Mouse (Mus musculus): Measurements from ENCODE around the gene Arhgef39.

The Arhgef39 gene

GRCm38 (mm10) chr4:43499407-43500333, at the start of gene Arhgef39:
Arhgef39 (minus strand) TSS chr4:43499695.
- DNase-seq (ENCODE audit: extremely low spot score, low spot score): peak; percentile 86

DNA sequence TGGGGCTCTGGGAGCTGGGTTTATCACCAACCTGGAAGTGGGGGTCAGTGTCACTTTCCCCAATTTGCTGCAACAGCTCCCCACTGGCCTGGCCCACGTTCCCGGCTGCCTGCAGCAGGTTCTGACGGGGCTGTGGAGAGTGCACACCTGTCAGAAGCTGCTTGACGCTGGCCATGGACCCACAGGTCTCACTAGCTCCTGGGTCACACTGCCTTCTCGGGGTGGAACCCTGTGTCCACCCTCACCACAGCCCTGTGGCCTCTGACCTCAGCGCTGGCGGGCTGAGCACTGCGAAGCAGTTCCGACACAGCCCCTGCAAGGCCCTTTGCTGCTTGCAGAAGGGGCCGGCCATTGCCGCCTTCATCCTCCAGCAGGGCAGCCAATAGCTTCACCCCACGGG, 49.6 kb upstream of the Arhgef39 start:
- no peak for DNase-seq (ENCODE audit: extremely low spot score, low spot score)

DNA sequence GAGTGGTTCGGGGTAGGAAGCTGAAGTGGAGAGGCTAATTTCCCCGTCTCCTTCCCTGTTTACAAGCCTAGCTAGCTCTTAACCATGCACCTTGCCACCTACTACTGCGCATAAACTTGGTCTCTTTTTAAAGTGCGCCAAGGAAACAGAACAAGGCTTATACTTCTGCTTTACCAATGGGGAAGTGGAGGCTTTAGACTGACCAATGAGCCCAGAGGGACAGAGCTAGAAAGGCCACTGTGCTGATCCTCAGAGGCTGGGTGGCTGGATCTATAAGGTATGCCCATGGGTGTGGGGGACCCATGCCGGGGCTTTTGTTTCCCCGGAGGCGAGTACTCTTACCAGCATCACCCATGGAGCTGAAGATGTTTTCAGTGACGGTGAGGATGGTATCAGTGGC, 47.7 kb upstream of the Arhgef39 start:
- DNase-seq (ENCODE audit: extremely low spot score, low spot score): no peak

DNA sequence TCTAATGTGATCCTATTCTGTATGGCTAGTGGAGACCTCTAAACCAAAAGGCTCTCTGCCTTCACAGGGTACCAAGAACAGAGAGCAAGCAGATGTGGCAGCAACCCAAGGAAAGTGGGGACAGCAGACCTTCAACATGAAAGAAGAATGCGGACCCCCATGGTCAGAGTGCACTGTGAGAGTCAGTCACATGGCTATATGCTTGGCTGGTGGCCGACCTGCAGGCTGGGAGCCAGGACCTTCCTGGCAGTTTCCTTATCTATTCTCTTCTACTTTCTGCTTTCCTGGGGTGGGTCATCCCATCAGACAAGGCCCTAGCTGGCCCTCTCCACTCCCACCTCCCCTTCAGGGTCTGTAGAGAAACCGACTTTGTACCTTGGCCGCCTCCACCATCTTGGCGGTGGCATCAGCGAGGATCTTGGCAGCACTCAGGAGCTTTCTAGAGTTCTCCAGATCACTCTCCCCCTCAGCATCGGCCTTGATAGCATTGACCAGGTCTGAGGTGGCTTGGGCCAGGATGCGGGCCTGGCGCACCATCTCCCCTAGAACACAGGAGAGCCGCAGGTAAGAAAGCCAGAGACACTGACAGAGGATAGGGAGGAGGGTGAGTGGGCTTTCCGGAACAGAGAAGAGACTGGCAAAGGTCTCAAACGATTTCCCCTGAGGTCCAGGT, 47.0 kb upstream of the Arhgef39 start:
- DNase-seq (ENCODE audit: extremely low spot score, low spot score): no peak

DNA sequence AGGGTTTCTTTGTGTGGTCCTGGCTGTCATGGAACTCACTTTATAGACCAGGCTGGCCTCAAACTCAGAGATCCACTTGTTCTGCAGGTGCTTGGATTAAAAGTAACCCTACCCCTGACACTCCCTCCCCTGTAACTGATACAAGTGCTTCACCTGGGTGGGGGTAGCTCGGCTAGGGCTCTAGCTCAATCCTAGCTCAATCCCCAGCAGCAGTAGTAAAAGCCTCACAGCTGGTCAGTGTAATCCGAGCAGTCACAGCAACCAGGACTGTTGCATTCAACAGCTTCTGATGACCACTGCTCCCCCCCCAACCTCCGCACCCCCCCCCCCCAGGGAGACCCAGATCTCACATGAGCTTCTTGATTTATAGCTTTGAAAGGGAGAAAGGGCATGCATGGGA, 42.5 kb upstream of the Arhgef39 start:
- no peak for DNase-seq (ENCODE audit: extremely low spot score, low spot score)

DNA sequence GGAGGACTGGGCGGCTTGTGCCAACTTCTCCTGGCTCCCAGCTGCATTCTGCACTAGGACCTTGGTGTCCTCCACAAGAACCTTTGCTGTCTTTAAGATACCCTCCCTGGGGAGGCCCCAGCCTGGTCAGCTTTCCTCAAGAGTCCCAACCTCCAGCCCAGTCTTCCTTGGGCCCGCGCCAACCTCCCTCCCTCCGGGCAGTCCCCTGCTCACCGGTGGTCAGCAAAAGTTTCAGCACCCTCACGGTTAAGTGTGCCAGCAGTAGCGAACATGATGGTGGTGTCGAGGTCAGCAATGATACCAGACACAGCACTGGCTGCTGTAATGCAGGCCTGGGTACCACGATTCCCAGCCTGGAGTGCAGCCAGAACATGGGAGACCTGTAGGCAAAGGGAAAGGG, 36.5 kb upstream of the Arhgef39 start:
- DNase-seq (ENCODE audit: extremely low spot score, low spot score): no peak

DNA sequence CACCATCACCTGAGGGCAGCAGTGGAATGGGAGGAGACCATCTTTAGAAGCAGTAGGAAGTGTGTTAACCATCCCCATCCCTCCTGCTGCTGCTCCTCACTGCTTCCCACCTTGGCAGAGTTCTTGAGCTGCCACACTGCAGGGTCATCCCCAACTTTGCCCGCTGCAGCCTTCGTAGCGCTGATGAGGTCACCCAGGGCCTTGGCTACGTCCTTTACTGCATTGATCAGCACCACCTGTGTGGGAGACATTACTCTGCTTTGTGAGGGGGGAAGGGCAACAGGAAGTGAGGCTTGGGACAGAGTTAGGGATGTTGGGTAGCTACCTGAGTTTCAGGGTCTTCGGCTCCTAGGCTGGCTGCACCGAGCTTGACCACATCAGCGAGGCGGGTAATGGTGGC, 36.1 kb upstream of the Arhgef39 start:
- DNase-seq (ENCODE audit: extremely low spot score, low spot score): no peak

DNA sequence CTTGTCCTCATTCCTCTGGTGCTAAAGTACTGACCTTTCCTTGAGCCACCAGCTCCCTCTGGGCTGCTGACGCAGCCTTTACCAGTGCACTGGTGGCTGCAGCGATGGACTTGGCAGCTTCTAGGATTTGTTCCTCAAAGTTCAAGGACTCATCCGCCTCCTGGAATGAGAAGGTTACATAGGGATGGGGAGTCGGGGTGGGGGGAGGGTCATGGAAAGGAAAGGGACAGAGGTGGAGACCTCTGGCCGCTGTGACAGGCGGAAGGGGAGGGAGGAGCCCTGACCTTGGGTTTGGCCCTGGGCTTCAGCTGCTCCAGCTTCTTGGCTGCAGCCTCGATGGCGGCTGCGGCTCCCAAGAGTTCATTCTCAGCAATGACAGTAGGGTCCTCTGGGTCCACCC, 33.8 kb upstream of the Arhgef39 start:
- no peak for DNase-seq (ENCODE audit: extremely low spot score, low spot score)

DNA sequence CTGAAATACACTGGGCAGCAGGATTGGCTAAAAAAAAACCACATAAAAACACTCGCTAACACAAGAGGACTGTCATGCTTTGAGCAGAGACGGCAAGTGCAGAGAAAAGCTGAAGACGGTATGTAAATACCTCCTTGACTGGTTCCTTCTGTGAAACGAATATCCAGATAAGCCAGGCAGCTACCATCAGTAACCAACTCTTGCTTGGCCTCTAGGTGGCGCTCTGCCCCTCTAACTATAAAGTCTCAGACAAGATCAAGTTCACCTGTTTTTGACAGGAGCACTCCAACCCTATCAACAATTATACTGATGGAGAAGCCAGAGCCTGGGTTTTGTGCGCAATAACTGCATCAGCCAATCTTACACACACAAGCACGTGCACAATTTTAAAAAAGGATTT, 31.1 kb upstream of the Arhgef39 start:
- peak; percentile 75 for DNase-seq (ENCODE audit: extremely low spot score, low spot score)

DNA sequence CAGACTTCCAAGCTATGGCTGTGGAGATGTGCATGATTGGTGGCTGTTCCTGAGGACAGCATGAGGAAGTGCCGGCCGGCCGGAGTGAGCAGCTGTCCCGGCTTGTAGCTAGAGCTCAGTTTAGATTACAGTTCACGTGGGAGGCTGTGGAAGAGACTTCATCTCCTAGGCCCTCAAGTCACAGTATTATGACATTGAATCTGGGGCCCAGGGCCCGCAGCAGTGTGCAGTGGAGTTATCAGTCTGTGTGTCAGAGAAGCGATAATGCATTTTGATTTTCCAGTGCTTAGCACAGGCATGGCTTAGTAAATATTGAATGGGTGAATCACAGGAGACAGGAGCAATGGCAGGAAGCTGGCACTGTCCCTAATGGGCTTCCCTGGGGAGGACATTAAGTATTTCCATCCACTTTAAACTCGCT, 30.6 kb upstream of the Arhgef39 start:
- no peak for DNase-seq (ENCODE audit: extremely low spot score, low spot score)

GRCm38 (mm10) chr4:43528487-43528886, 29.0 kb upstream of the Arhgef39 start:
- no peak for DNase-seq (ENCODE audit: extremely low spot score, low spot score)

DNA sequence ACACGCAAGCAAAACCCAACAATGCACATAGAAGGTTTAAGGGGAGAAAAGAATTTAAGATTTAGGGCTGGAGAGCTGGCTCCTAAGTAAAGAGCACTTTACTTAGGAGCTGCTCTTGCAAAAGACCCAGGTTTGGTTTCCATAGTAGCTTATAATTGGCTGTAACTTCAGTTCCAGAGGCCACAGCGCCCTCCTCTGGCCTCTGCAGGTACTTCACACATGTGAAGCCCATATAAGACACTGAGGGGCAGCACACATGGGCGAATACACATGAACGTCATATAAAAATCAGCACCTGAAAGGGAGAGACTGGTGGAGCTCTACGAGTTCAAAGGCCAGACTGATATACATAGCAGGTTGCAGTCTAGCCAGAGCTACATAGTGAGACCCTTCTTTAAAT, 28.4 kb upstream of the Arhgef39 start:
- DNase-seq (ENCODE audit: extremely low spot score, low spot score): no peak

GRCm38 (mm10) chr4:43519956-43520355, 20.5 kb upstream of the Arhgef39 start:
- DNase-seq (ENCODE audit: extremely low spot score, low spot score): peak; percentile 91

DNA sequence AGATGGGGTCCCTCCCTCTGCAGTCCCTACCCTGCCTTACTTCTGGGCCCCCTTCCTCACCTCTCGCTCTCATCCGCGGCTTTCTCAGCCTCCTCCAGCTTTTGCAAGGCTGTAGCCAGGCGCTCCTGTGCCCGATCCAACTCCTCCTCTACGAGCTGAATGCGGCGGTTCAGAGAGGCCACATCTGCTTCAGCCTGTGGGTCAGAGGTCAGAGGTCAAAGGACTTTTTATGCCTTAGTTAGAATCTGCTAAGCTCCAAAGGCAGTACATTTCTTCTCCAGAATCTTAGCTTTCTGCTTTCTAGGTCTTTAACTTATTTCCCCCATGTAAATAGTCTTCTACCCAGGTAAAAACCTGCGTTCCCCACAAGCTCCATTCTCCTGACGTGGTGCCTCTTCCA, 20.1 kb upstream of the Arhgef39 start:
- DNase-seq (ENCODE audit: extremely low spot score, low spot score): peak; percentile 33

DNA sequence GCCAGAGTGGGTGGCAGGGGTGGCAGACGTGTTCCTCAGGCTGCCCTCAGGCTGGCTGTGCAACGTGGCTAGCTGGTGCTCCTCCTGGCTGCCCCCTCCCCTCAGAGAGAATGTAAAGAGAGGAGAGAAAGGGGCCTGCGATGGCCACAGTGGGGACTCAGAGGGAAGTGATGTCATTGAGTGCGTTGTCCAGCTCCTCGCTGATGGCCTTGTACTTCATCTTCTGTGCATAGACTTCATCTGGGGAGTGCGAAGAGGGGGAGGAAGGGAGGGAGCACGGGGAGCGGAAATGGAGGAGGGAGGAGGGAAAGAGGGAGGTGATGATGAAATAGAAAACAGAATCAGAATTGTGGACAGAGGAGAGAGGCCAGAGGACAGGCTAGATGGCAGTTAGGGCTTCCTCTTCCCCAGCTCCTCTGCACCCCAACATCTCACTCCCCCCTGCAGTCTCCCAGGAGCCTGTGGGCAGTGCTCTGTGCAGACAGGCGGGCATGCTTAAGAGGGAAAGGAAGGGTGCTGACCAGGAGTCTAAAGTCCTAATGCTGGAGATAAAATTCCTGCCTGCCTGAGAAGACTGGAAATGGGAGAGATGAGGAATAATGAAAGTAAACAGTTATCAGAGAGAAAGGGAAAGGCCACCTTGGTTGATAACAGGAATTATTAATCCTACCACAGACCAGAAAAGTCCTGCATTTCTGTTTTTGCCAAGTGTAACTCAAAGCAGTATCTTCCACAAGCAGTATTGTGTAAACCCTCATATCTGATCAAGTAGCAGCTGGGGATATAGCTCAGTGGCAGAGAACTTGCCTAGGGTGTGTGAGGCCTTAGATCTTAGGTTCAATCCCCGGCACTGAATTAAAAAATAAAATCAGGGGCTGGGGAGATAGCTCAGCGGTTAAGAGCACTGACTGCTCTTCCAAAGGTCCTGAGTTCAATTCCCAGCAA, 16.5 kb upstream of the Arhgef39 start:
- DNase-seq (ENCODE audit: extremely low spot score, low spot score): no peak

DNA sequence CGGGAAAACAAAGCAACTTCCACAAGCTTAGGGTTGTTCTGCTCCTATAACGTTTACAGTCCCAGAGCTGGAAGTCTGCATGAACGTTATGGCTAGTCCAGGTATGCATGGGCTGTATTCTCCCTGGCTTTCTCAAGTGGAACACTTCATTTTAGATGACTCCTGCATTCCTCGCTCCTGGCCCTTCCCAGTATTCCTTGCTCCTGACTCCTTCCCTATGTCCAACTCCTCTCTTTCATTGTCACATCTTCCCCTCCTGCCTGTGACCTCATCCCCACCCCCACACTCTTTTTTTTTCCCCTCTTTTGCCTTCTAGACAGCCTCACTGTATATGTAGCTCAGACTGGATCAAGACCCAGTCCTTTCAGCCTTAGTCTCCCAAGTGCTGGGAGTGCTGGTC, 14.3 kb upstream of the Arhgef39 start:
- DNase-seq (ENCODE audit: extremely low spot score, low spot score): no peak

- DNase-seq (ENCODE audit: extremely low spot score, low spot score): no peak
Observed at GRCm38 (mm10) chr4:43513300-43513699, 13.8 kb upstream of the Arhgef39 start.

GRCm38 (mm10) chr4:43512653-43513052, 13.2 kb upstream of the Arhgef39 start:
- DNase-seq (ENCODE audit: extremely low spot score, low spot score): no peak

- DNase-seq (ENCODE audit: extremely low spot score, low spot score): no peak
Observed at GRCm38 (mm10) chr4:43511675-43512454, 12.4 kb upstream of the Arhgef39 start.

GRCm38 (mm10) chr4:43509109-43509508, 9.6 kb upstream of the Arhgef39 start:
- DNase-seq (ENCODE audit: extremely low spot score, low spot score): no peak

DNA sequence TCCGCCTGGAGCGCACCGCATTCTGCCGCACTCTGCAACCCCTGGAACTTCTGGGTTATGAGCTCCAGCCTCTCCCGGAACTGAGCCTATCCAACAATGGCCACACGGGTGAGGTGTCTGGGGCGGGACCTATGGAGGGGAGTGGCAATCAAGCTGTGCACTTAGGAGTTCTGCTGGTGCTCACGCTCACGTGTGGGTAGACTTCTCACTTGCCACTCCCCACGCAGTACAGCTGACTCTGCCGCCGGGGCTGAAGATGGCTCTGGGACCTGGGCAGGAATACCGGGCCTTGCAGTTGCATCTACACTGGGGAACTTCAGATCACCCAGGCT, 9.1 kb upstream of the Arhgef39 start:
- DNase-seq (ENCODE audit: extremely low spot score, low spot score): peak; percentile 62

All from neural tube, embryonic 10.5 days (tissue).